Mouse (Mus musculus) activated CD4-positive, CD25-positive, alpha-beta regulatory T cell, adult 9 weeks (primary cell): ENCODE results near the gene Amotl2. TPM values are rescaled to one million over a fixed set of nuclear protein-coding genes. Genes with fewer than 3 reads are reported as not detected.

Source experiments
- polyA plus RNA-seq: library from polyadenylated mRNA; unstranded; fragments of 100-300 nt; shearing (Covaris generic); gene quantifications from one replicate; pipeline ENCODE4 v1.2.1, GENCODE M21; 2017

Gene Amotl2
- polyA plus RNA-seq: 0.18 TPM

GRCm38 (mm10) chr9:102716481-102717163 is at the start of gene Amotl2:
Gene Amotl2, plus strand, starts transcription at chr9:102716672.

Other genes starting within 250 kb of the Amotl2 start
- gene Ky, start 210.9 kb upstream of the Amotl2 start, polyA plus RNA-seq: 0.33 TPM
- 110 TPM for gene Anapc13, start 90.4 kb upstream of the Amotl2 start, polyA plus RNA-seq
- 43.2 TPM for gene Cep63, start 90.1 kb upstream of the Amotl2 start, polyA plus RNA-seq
- gene Ryk, start 118.2 kb downstream of the Amotl2 start, polyA plus RNA-seq: 0.43 TPM